Mouse (Mus musculus) layer of hippocampus, adult 2 months (tissue): ENCODE results near the gene Krtap3-2. TPM values are rescaled to one million over a fixed set of nuclear protein-coding genes. Genes with fewer than 3 reads are reported as not detected.

Source experiments
- DNase-seq, 2 experiments: peaks; one replicate each; pipeline ENCODE4 v3.0.0; 2022; ENCODE audit warnings: low spot score in 2 of 2
- H3K27ac ChIP-seq: fragments of 200-600 bp; 2 replicates; pipeline ENCODE4 v1.8.1; 2022
- H3K4me3 ChIP-seq: fragments of 200-600 bp; 2 replicates; pipeline ENCODE4 v1.8.1; 2022; ENCODE audit warnings: mild to moderate bottlenecking
- CTCF ChIP-seq: fragments of 200-600 bp; conservative IDR thresholded peaks from 2 replicates; pipeline ENCODE4 v1.8.1; 2022; ENCODE audit warnings: antibody characterized with exemption, mild to moderate bottlenecking, moderate library complexity
- total RNA-seq, 2 experiments: library from RNA; stranded (reverse); gene quantifications; 2 replicates each; pipeline ENCODE4 v1.2.3; 2021

Krtap3-2 gene
- total RNA-seq, 2 experiments from 2014 or later: not detected

- Histone ChIP-seq H3K27ac (no peak overlapping the region), H3K4me3 (no peak overlapping the region)
- 0 out of 2 replicates have a peak, but pooled peaks have one; percentile 5 for TF ChIP-seq CTCF
- no peak for DNase-seq
These were observed 1.5 kb upstream of the Krtap3-2 start for GRCm38 (mm10) chr11:99557976-99558745.

- TF ChIP-seq CTCF: no peak
- H3K4me3 ChIP-seq: no peak overlapping the region
- H3K27ac ChIP-seq: no peak overlapping the region
- no peak for DNase-seq
These were observed 458 bp downstream of the Krtap3-2 start for GRCm38 (mm10) chr11:99556195-99556594.

GRCm38 (mm10) chr11:99550765-99551164 lies 5.9 kb downstream of the Krtap3-2 start, which contains the start of gene Krtap3-3:
Gene Krtap3-3 (minus strand): TSS chr11:99550865.
- Histone ChIP-seq H3K4me3 (no peak within 1 kb of the TSS), H3K27ac (no peak within 1 kb of the TSS)
- TF ChIP-seq CTCF: no peak
- DNase-seq: no peak

GRCm38 (mm10) chr11:99547892-99548291 lies 8.8 kb downstream of the Krtap3-2 start:
- no peak for DNase-seq
- Histone ChIP-seq H3K4me3 (no peak overlapping the region), H3K27ac (no peak overlapping the region)
- TF ChIP-seq CTCF: peak; percentile 31

GRCm38 (mm10) chr11:99539721-99540120 lies 16.9 kb downstream of the Krtap3-2 start:
- H3K4me3 ChIP-seq: no peak overlapping the region
- no peak overlapping the region for H3K27ac ChIP-seq
- no peak for TF ChIP-seq CTCF
- DNase-seq: peak; percentile 26

- TF ChIP-seq CTCF: no peak
- Histone ChIP-seq H3K4me3 (no peak within 1 kb of the TSS), H3K27ac (no peak within 1 kb of the TSS)
- no peak for DNase-seq
These were observed 35.3 kb downstream of the Krtap3-2 start, which contains the start of gene Krt39 for GRCm38 (mm10) chr11:99521288-99521860. Gene Krt39 (minus strand): TSS chr11:99521338.

- no peak overlapping the region for H3K27ac ChIP-seq
These were observed 42.6 kb downstream of the Krtap3-2 start for GRCm38 (mm10) chr11:99514098-99514497.

More at GRCm38 (mm10) chr11:99514098-99514497, 42.6 kb downstream of the Krtap3-2 start:
- no peak for DNase-seq
- H3K4me3 ChIP-seq: no peak overlapping the region
- no peak for TF ChIP-seq CTCF

Other genes starting within 250 kb of the Krtap3-2 start
- gene Krt25, start 233.9 kb downstream of the Krtap3-2 start, total RNA-seq: not detected
- not detected for gene Krt26, start 218.9 kb downstream of the Krtap3-2 start, total RNA-seq
- not detected for gene Krt27, start 205.7 kb downstream of the Krtap3-2 start, total RNA-seq
- under 1 TPM in 1 of 2 experiments, not detected in 1; 0.23 TPM for gene Krt28, start 181.9 kb downstream of the Krtap3-2 start, total RNA-seq
- gene Krt10, start 167.5 kb downstream of the Krtap3-2 start, total RNA-seq: 10 to 100 TPM; 14.8 to 16.4 TPM
- gene Krt12, start 134.6 kb downstream of the Krtap3-2 start, total RNA-seq: 1 to 10 TPM in 1 of 2 experiments, under 1 TPM in 1; 0.97 to 1.4 TPM
- gene Krt20, start 118.7 kb downstream of the Krtap3-2 start, total RNA-seq: not detected
- gene Krt23, start 63.7 kb downstream of the Krtap3-2 start, total RNA-seq: not detected
- gene Krt39, start 35.5 kb downstream of the Krtap3-2 start, total RNA-seq: not detected
- not detected for gene Krt40, start 13.7 kb downstream of the Krtap3-2 start, total RNA-seq
- not detected for gene Krtap3-3, start 6.0 kb downstream of the Krtap3-2 start, total RNA-seq
- gene Gm11939, start 2.6 kb upstream of the Krtap3-2 start, total RNA-seq: not detected
- not detected for gene Krtap3-1, start 9.8 kb upstream of the Krtap3-2 start, total RNA-seq
- gene Krtap1-5, start 24.2 kb upstream of the Krtap3-2 start, total RNA-seq: not detected
- gene Krtap1-4, start 26.8 kb upstream of the Krtap3-2 start, total RNA-seq: not detected
- gene Krtap1-3, start 34.5 kb upstream of the Krtap3-2 start, total RNA-seq: not detected
- not detected for gene Krtap9-3, start 41.3 kb upstream of the Krtap3-2 start, total RNA-seq
- not detected for gene Gm11938, start 46.5 kb upstream of the Krtap3-2 start, total RNA-seq
- not detected for gene Gm11937, start 53.3 kb upstream of the Krtap3-2 start, total RNA-seq
- not detected for gene Krtap2-4, start 58.0 kb upstream of the Krtap3-2 start, total RNA-seq
- not detected for gene Gm11562, start 63.6 kb upstream of the Krtap3-2 start, total RNA-seq
- gene Krtap4-1, start 71.4 kb upstream of the Krtap3-2 start, total RNA-seq: not detected
- not detected for gene Krtap4-2, start 78.2 kb upstream of the Krtap3-2 start, total RNA-seq
- not detected for gene Krtap4-7, start 87.2 kb upstream of the Krtap3-2 start, total RNA-seq
- not detected for gene Gm11555, start 93.4 kb upstream of the Krtap3-2 start, total RNA-seq
- gene Gm11563, start 102.1 kb upstream of the Krtap3-2 start, total RNA-seq: not detected
- not detected for gene Krtap4-6, start 109.1 kb upstream of the Krtap3-2 start, total RNA-seq
- gene Gm14190, start 133.9 kb upstream of the Krtap3-2 start, total RNA-seq: not detected
- not detected for gene Gm14180, start 177.4 kb upstream of the Krtap3-2 start, total RNA-seq
- gene Gm11595, start 216.1 kb upstream of the Krtap3-2 start, total RNA-seq: not detected
- not detected for gene Krtap4-8, start 223.9 kb upstream of the Krtap3-2 start, total RNA-seq
- not detected for gene Krtap4-9, start 228.3 kb upstream of the Krtap3-2 start, total RNA-seq
- gene Gm11596, start 236.6 kb upstream of the Krtap3-2 start, total RNA-seq: not detected
- gene Gm11569, start 242.1 kb upstream of the Krtap3-2 start, total RNA-seq: not detected
- gene Gm11554, start 247.6 kb upstream of the Krtap3-2 start, total RNA-seq: not detected